8 mouse cellular contexts compared by ENCODE assay signal in genomic region chr11:119086144-119086971, GRCm38 (mm10). TPM values are rescaled to one million over a fixed set of nuclear protein-coding genes. Genes with fewer than 3 reads are reported as not detected.
DNase-seq lines count a peak whose midpoint lies in the region; ATAC-seq and TF ChIP-seq lines count a peak whose summit lies in the region.

TSS of gene Cbx4 (minus strand) at chr11:119086221.

- under 1% methylated on average over 67 of the region's 67 CpGs for WGBS in forebrain, embryonic 15.5 days
- 2% methylated on average over 59 of the region's 67 CpGs for WGBS in lung, adult 2 months
- 3% methylated on average over 64 of the region's 67 CpGs for WGBS in thymus, adult 2 months

- peak; percentile 80 for ATAC-seq in cerebellum, adult (ENCODE audit: insufficient number of reproducible peaks, low FRiP score, low TSS enrichment)
- ATAC-seq in forebrain, embryonic 15.5 days (replicated peaks), result peak; percentile 92
- ATAC-seq in neutrophil, adult 5-6 weeks (ENCODE audit: extremely low read depth, insufficient number of reproducible peaks, low FRiP score, poor library complexity, severe bottlenecking), result peak; percentile 66

- TF ChIP-seq POLR2A in lung, adult 2 months (IDR thresholded peaks at IDR 0.05; ENCODE audit: borderline replicate concordance, extremely low read depth, low read depth, low read length), result peak; percentile 68; the same call in 1 of the 2 replicates
- TF ChIP-seq POLR2A in thymus, adult 2 months (IDR thresholded peaks at IDR 0.05; ENCODE audit: control insufficient read depth, extremely low read depth, insufficient read depth, low read length, poor library complexity), result peak; percentile 99

- H3K27ac ChIP-seq in forebrain, embryonic 15.5 days (replicated peaks), result peak within 1 kb of the TSS; percentile 100
- H3K27ac ChIP-seq in layer of hippocampus, adult 2 months, result peak within 1 kb of the TSS; percentile 99
- H3K27ac ChIP-seq in thymus, adult 2 months (ENCODE audit: control insufficient read depth, insufficient read depth, low read length), result peak within 1 kb of the TSS; percentile 91

- no peaks in the 10 kb centered on the region for H3K9me3 ChIP-seq in forebrain, embryonic 15.5 days

- intact Hi-C loops in heart, postnatal 25 days (cut with DNase I), result no loop called here

- peak; percentile 93 for DNase-seq in ES-CJ7 (ENCODE audit: low read depth, low spot score)
- DNase-seq in heart, postnatal 25 days (ENCODE audit: low spot score), result peak; percentile 85
- DNase-seq in layer of hippocampus, adult 2 months (ENCODE audit: low spot score in 2 of 2), result peak; percentile 90 to 91
- peak; percentile 87 for DNase-seq in lung, adult 2 months
- DNase-seq in thymus, adult 2 months, result peak; percentile 93

- peaks cover 68% of the 10 kb centered on the region for H3K4me1 ChIP-seq in forebrain, embryonic 15.5 days
- H3K4me1 ChIP-seq in lung, adult 2 months (ENCODE audit: control insufficient read depth, insufficient read depth, low read length), result peaks cover 44% of the 10 kb centered on the region
- H3K4me1 ChIP-seq in thymus, adult 2 months (replicated peaks; ENCODE audit: control insufficient read depth, insufficient read depth, low read length), result peaks cover 72% of the 10 kb centered on the region

- H3K9ac ChIP-seq in forebrain, embryonic 15.5 days (replicated peaks), result peak within 1 kb of the TSS; percentile 92

- H3K4me3 ChIP-seq in forebrain, embryonic 15.5 days, result peak within 1 kb of the TSS; percentile 91
- H3K4me3 ChIP-seq in layer of hippocampus, adult 2 months, result peak within 1 kb of the TSS; percentile 82
- peak within 1 kb of the TSS; percentile 92 for H3K4me3 ChIP-seq in lung, adult 2 months (replicated peaks; ENCODE audit: extremely low read depth, low read depth, low read length)
- H3K4me3 ChIP-seq in thymus, adult 2 months (ENCODE audit: control insufficient read depth, insufficient read depth, low read length), result peak within 1 kb of the TSS; percentile 64

- H3K36me3 ChIP-seq in forebrain, embryonic 15.5 days, result peaks cover 9% of the 10 kb centered on the region; the same call in 1 of the 2 replicates
- H3K36me3 ChIP-seq in thymus, adult 2 months (ENCODE audit: control insufficient read depth, insufficient read depth, low read length), result peaks cover 11% of the 10 kb centered on the region

- TF ChIP-seq CTCF in layer of hippocampus, adult 2 months (conservative IDR thresholded peaks at IDR 0.05), result peak; percentile 69
- no peak for TF ChIP-seq CTCF in lung, adult 2 months (IDR thresholded peaks at IDR 0.05; ENCODE audit: insufficient read depth, low read length)
- peak; percentile 33; the same call in 1 of the 2 replicates for TF ChIP-seq CTCF in thymus, adult 2 months (IDR thresholded peaks at IDR 0.05; ENCODE audit: borderline replicate concordance, control insufficient read depth, extremely low read depth, insufficient read depth, low read length, poor library complexity)

- H3K27me3 ChIP-seq in forebrain, embryonic 15.5 days, result peaks cover 41% of the 10 kb centered on the region
- peaks cover 21% of the 10 kb centered on the region for H3K27me3 ChIP-seq in thymus, adult 2 months (ENCODE audit: control insufficient read depth, insufficient read depth, low read length)

- H3K4me2 ChIP-seq in forebrain, embryonic 15.5 days (replicated peaks), result peak within 1 kb of the TSS; percentile 65

RNA-seq across cellular contexts. Expression of gene Cbx4, which starts in this region (rescaled TPM):
- polyA plus RNA-seq in forebrain, embryonic 15.5 days (2015; fragmentation: Nextera tagmentation; extraction: Ambion mirVana), result 15.5 and 16.5 TPM in 2 replicates
- 10 to 100 TPM; 14.0 to 14.8 TPM for total RNA-seq in heart, postnatal 25 days (2021)
- total RNA-seq in layer of hippocampus, adult 2 months (2021), result 10 to 100 TPM; 53.7 to 60.4 TPM
- polyA plus RNA-seq in lung, adult 2 months (2012; rRNA removed), result 16.2 and 16.8 TPM in 2 replicates
- 27.6 and 31.0 TPM in 2 replicates for total RNA-seq in neutrophil, adult 5-6 weeks (2017)
- 54.7 and 56.8 TPM in 2 replicates for polyA plus RNA-seq in thymus, adult 2 months (2012; rRNA removed)

Comparison
In these comparisons a context has a peak if more than half of its experiments do, and no peak if none do; other contexts are left out.
1. Peak in every context shown above with its lines: DNase-seq, ATAC-seq, H3K4me3 ChIP-seq and H3K27ac ChIP-seq.